Mouse (Mus musculus): Measurements from ENCODE around the gene Socs7. TPM values are rescaled to one million over a fixed set of nuclear protein-coding genes. Genes with fewer than 3 reads are reported as not detected.

The Socs7 gene
- polyA plus RNA-seq, 1 experiment from 2014 or later: 3.7 TPM

DNA sequence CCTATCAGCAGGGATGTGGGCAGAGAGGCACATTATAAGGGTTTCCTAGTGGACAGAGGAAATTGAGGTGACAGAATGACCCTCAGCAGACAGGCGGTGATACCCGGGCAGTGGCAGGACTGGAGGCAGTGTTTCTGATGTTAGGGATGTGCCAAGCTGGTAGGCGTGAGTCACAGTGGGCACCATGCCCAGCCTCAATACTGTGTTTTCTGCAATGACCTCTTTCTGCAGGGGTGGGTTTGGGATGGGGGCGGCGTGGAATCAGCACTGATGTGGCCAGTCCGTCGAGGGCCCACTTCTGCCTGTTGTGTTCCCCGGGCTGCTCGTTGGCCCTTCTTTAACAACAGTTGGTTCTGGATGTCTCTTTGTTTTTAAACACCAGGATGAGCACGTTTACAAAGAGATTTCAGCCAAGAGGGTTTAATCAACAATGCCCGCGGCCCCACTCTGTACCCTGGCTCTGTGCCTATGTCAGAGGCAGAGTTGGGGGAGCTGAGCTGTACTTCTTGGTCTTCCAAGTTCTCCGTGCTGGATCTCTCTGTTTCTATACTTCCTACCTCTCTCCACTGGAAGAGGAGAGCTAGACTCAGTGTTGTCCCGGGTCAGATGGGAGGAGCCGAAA, 78.8 kb downstream of the Socs7 start:
- DNase-seq (ENCODE audit: low spot score): no peak

DNA sequence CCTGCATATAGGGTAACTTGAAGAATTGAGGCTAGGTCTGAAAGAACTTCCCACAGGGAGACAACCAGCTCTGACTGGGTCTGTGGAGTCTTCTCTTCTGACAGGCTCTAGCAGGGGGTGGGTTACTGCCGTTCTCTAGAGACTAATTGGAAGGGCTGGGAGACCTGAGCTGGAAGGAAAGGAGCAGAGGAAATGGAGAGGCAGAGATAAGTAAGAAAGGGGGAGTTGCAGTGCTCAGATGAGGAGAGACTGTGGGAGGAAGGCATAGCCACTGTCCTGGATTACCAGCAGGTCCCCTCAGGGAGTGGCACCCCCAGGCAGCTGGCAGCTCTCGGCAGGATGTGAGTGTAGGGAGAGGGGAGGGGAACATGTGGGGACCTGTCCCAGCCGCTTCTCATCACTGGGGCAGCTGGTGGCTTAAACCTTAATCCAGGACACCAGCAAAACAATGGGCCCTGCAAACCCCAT, 79.3 kb downstream of the Socs7 start:
- peak; percentile 19 for DNase-seq (ENCODE audit: low spot score)

DNA sequence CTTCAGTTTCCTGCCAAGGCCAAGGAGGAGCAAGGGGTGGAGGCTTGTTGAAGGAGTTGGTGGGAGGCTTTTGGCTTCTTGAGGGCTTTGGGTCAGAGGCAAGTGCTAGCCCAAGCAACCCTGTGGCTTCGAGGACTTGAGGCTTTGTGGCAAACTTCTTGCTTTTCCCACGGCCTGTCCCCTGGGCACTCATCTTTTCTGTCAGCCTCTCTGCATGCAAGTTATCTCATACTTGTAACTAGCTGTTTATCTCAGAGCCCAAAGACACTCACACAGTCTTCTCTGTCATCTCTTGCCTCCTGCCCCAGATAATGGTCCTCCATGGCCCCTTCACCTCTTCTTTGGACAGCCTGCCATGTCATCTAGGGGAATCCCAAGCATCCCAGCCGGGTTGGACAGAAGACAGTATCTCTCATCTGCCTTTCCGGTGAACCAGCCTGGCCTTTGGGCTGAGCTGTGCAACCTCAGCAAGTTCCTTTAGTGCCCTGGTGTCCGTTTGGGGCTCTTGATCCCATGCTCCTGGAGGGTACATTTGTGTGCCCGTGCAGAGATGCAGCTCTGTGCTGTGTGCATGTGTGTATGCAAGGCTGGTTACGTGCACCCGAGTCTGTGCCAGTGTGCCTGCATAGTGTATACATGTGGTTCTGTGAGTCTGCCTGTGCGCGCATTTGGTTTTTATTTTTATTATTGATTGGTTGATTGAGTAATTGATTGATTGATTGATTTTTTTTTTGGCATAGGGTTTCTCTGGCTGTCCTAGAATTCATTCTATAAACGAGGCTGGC, 80.7 kb downstream of the Socs7 start:
- DNase-seq (ENCODE audit: low spot score): no peak

DNA sequence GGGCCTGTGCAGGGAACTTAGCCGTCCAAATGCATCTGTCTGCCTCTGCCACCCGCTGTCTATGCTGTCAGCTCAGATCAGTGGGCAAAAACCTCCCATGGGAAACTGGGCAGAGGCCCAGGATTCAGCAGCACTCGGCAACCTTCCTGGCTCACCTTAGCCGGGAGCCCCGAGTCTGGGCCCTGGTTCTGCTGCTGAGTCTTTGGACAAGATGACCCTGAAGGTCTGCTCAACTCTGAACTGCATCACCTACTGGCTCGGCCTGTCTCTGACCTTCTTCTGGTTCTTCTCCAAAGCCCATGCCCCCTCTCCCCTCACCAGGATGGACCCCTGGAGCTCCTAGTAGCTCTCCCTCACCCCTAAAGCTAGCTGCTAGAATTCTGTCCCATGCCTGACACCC, 83.2 kb downstream of the Socs7 start:
- DNase-seq (ENCODE audit: low spot score): no peak

DNA sequence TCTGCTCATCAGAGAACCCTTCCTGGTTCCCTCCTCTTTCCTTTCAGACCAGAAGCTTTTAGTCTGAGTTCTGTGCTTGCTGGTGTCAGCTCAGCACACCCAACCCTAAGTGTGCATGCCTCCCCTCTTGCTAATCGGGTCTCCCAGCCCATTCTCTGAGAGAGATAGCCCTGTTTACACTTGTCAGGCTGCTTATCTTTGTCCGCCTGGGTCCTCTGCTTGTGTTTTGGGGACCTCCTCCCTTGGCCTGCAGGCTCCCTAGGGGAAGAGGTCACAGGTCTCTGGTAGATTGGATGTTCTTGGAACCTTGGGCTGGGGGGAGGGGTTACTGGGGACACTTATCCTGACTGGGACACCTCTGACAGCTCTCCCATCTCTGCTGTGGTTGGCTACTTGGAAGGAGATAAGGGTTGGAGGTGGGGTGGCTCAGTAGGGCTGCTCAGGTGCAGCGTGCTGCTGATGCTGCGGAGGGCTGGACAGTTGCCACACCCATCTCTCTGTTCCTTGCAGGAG, 83.7 kb downstream of the Socs7 start:
- DNase-seq (ENCODE audit: low spot score): no peak

DNA sequence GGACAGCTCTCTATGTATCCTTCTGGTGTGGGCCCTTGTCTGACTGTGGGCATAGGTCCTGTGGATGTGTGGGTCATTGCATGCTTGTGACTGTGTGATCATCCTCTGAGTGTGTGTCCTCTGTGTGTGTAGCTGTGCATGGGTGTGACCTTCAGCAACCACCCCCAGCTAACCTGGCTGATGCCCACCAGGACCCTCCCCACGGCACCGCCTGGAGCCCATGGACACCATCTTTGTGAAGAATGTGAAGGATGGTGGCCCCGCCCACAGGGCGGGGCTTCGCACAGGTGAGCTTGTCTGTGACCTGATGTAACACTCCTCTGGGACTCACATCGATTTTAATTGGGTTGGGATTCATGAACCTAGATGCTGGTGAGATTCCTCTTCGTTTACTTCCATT, 85.6 kb downstream of the Socs7 start:
- no peak for DNase-seq (ENCODE audit: low spot score)

Other genes starting within 250 kb of the Socs7 start
- gene Tbx21, start 247.2 kb upstream of the Socs7 start, polyA plus RNA-seq (2015; fragmentation: Nextera tagmentation; extraction: Ambion mirVana): 1.3 and 1.9 TPM in 2 replicates
- gene Tbkbp1, start 211.1 kb upstream of the Socs7 start, polyA plus RNA-seq (2015; fragmentation: Nextera tagmentation; extraction: Ambion mirVana): 0.82 and 0.98 TPM in 2 replicates
- gene Kpnb1, start 174.7 kb upstream of the Socs7 start, polyA plus RNA-seq (2015; fragmentation: Nextera tagmentation; extraction: Ambion mirVana): 37.0 and 39.8 TPM in 2 replicates
- gene Npepps, start 81.9 kb upstream of the Socs7 start, polyA plus RNA-seq (2015; fragmentation: Nextera tagmentation; extraction: Ambion mirVana): 57.2 and 64.4 TPM in 2 replicates
- 40.8 and 41.0 TPM in 2 replicates for gene Mrpl45, start 46.8 kb upstream of the Socs7 start, polyA plus RNA-seq (2015; fragmentation: Nextera tagmentation; extraction: Ambion mirVana)
- 0.27 and 0.38 TPM in 2 replicates for gene Gpr179, start 10.5 kb upstream of the Socs7 start, polyA plus RNA-seq (2015; fragmentation: Nextera tagmentation; extraction: Ambion mirVana)
- gene Arhgap23, start 53.0 kb downstream of the Socs7 start, polyA plus RNA-seq (2015; fragmentation: Nextera tagmentation; extraction: Ambion mirVana): 1.6 and 2.9 TPM in 2 replicates
- gene 4933428G20Rik, start 137.8 kb downstream of the Socs7 start, polyA plus RNA-seq (2015; fragmentation: Nextera tagmentation; extraction: Ambion mirVana): 0.09 and 0.12 TPM in 2 replicates
- gene Srcin1, start 213.6 kb downstream of the Socs7 start, polyA plus RNA-seq (2015; fragmentation: Nextera tagmentation; extraction: Ambion mirVana): 0.05 and 0.06 TPM in 2 replicates

All from thymus, postnatal 0 days (tissue).